Mouse (Mus musculus): ENCODE measurements around the gene Mrps11. TPM values are rescaled to one million over a fixed set of nuclear protein-coding genes. Genes with fewer than 3 reads are reported as not detected.

Gene Mrps11
- polyA plus RNA-seq, 1 experiment from 2014 or later: 49.2 TPM

DNA sequence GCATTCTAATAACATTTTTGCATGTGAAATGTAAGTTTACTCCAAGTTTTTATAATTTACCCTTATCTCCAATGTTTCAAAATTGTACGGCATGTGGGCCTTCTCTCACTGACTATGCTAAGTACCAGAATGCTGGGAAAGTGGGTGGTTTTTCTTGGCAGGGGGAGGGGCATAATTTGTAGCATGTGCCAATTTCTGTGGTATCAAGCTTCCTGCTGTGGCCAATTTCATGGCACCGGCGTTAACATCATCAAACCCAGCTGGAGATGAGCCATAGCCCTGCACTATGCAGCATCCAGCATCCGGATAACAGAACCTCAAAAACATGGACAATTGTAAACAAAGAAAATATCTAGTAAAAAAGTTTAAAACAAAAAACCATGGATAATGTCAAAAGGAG lies 54.3 kb downstream of the Mrps11 start:
- no peak overlapping the region for H3K27ac ChIP-seq (ENCODE audit: poor library complexity, severe bottlenecking)
- no peaks in the 10 kb centered on the region for H3K4me1 ChIP-seq (replicated peaks)
- H3K27me3 ChIP-seq (replicated peaks): no peaks in the 10 kb centered on the region
- H3K36me3 ChIP-seq: peaks cover 61% of the 10 kb centered on the region
- no peaks in the 10 kb centered on the region for H3K9me3 ChIP-seq (replicated peaks)
- no peak overlapping the region for H3K4me3 ChIP-seq
- no peak overlapping the region for H3K9ac ChIP-seq
- 93% methylated on average over 4 of the region's 4 CpGs for WGBS
- no peak overlapping the region for H3K4me2 ChIP-seq
- no peak for ATAC-seq (ENCODE audit: insufficient number of reproducible peaks, low FRiP score)

DNA sequence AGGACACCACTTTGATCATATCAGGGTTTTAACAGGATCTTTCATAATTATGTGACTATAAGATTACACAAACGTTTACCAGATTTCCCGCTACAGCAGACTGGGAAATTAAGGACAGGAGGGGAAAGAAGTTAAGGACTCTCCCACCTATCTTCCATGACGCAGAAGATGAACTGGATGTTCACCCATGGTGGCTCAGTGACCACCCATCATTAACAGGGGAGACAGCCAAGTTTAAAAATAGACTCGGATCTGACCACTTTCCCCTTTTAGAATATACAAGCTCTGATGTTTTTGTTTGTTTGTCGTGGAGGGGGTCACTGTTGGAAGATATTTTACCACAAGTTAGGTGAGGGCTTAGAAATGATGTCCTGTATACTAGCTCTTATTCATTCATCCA lies 58.7 kb downstream of the Mrps11 start:
- Histone ChIP-seq H3K4me1 (replicated peaks) (peaks cover 8% of the 10 kb centered on the region), H3K27ac (ENCODE audit: poor library complexity, severe bottlenecking) (no peak overlapping the region), H3K4me3 (no peak overlapping the region), H3K9me3 (replicated peaks) (no peaks in the 10 kb centered on the region), H3K27me3 (replicated peaks) (no peaks in the 10 kb centered on the region), H3K9ac (no peak overlapping the region), H3K4me2 (no peak overlapping the region), H3K36me3 (peaks cover 61% of the 10 kb centered on the region)
- 78% methylated on average over 5 of the region's 5 CpGs for WGBS
- ATAC-seq (ENCODE audit: insufficient number of reproducible peaks, low FRiP score): no peak

Other genes starting within 250 kb of the Mrps11 start
- gene Ntrk3, start 45.1 kb upstream of the Mrps11 start, polyA plus RNA-seq (2016; fragmentation: Nextera tagmentation; extraction: Ambion mirVana): 0.49 and 0.74 TPM in 2 replicates
- 62.2 and 62.6 TPM in 2 replicates for gene Mrpl46, start 412 bp downstream of the Mrps11 start, polyA plus RNA-seq (2016; fragmentation: Nextera tagmentation; extraction: Ambion mirVana)
- 11.6 and 12.4 TPM in 2 replicates for gene Det1, start 64.1 kb downstream of the Mrps11 start, polyA plus RNA-seq (2016; fragmentation: Nextera tagmentation; extraction: Ambion mirVana)
- 34.2 and 36.3 TPM in 2 replicates for gene Aen, start 112.7 kb downstream of the Mrps11 start, polyA plus RNA-seq (2016; fragmentation: Nextera tagmentation; extraction: Ambion mirVana)
- gene Isg20, start 130.3 kb downstream of the Mrps11 start, polyA plus RNA-seq (2016; fragmentation: Nextera tagmentation; extraction: Ambion mirVana): 0.63 and 0.72 TPM in 2 replicates